8 mouse cellular contexts compared by ENCODE assay signal in the genomic region with DNA sequence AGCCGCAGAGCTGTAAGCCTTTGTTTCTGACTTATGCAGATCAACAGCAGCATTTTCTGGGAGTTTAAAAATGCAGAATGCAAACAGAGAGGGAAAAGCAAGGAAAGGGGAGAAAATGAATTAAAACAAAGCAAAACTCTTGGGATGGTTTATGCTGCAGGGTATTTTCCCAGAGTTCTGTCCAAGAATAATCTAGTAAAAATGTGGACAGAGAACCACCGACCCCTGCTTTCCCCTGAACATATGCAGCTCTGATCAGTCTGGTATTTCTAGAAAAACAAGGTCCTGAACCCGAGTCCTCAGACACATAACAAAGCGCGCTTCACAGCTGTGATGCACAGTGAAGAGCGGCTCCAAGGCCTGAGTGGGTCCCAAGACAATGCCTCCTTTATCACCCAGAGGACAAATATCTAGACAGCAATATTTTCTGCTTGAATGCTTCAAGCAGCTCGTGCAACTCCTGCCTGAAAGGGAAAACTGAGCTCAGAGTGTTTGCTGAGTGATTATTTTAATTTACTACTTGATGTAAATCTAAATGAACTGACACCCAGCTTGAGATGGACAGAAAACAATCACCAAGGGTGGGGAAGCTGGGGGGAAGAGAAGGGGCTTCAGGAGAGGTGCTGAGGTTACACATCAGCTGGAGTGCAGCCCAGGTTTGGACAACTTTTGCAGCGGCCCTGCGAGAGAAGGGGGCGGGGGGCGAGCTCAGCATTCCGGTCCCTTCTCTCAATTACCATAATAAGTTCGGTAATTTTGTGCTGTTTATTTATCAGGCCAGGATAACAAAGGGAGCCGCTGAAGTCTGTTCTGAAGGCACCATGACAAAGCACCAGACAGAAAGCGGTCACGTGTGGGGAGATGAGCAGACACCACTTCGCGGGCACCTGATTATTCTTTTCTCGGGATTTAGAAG.
DNase-seq lines count a peak whose midpoint lies in the region; ATAC-seq and TF ChIP-seq lines count a peak whose summit lies in the region.

No protein-coding gene starts in this region.

- no peaks in the 10 kb centered on the region for H3K9me3 ChIP-seq in heart, embryonic 16.5 days (replicated peaks; ENCODE audit: control insufficient read depth, low read length)
- H3K9me3 ChIP-seq in intestine, postnatal 0 days (ENCODE audit: control insufficient read depth): no peaks in the 10 kb centered on the region
- no peaks in the 10 kb centered on the region for H3K9me3 ChIP-seq in midbrain, embryonic 15.5 days

- 21% methylated on average over 19 of the region's 19 CpGs for WGBS in heart, embryonic 16.5 days
- 14% methylated on average over 19 of the region's 19 CpGs for WGBS in intestine, postnatal 0 days
- WGBS in midbrain, embryonic 15.5 days: 3% methylated on average over 19 of the region's 19 CpGs

- TF ChIP-seq CTCF in intestine, postnatal 0 days (IDR thresholded peaks at IDR 0.05; ENCODE audit: low read depth): no peak

- H3K4me3 ChIP-seq in heart, embryonic 16.5 days (ENCODE audit: low read length): peak overlapping the region; percentile 47
- H3K4me3 ChIP-seq in intestine, postnatal 0 days (ENCODE audit: low read depth, low read length): peak overlapping the region; percentile 17
- peak overlapping the region; percentile 27 for H3K4me3 ChIP-seq in midbrain, embryonic 15.5 days

- H3K27me3 ChIP-seq in heart, embryonic 16.5 days (ENCODE audit: control insufficient read depth, insufficient read depth, low read length): no peaks in the 10 kb centered on the region
- H3K27me3 ChIP-seq in intestine, postnatal 0 days (replicated peaks; ENCODE audit: control insufficient read depth, insufficient read depth, low read length): no peaks in the 10 kb centered on the region
- no peaks in the 10 kb centered on the region for H3K27me3 ChIP-seq in midbrain, embryonic 15.5 days (replicated peaks)

- H3K36me3 ChIP-seq in heart, embryonic 16.5 days (ENCODE audit: control insufficient read depth, insufficient read depth): no peaks in the 10 kb centered on the region
- no peaks in the 10 kb centered on the region for H3K36me3 ChIP-seq in intestine, postnatal 0 days (ENCODE audit: control insufficient read depth, insufficient read depth)
- no peaks in the 10 kb centered on the region for H3K36me3 ChIP-seq in midbrain, embryonic 15.5 days (replicated peaks)

- peak overlapping the region; percentile 30; the same call in 1 of the 2 replicates for H3K9ac ChIP-seq in heart, embryonic 16.5 days (ENCODE audit: low read length)
- no peak overlapping the region for H3K9ac ChIP-seq in intestine, postnatal 0 days (ENCODE audit: low read depth, low read length)
- 0 out of 2 replicates have a peak overlapping the region, but pooled peaks have one; percentile 11 for H3K9ac ChIP-seq in midbrain, embryonic 15.5 days

- H3K4me1 ChIP-seq in heart, embryonic 16.5 days (ENCODE audit: control insufficient read depth, insufficient read depth, low read length): 0 out of 2 replicates have a peak, but pooled peaks cover 2% of the 10 kb centered on the region
- no peaks in the 10 kb centered on the region for H3K4me1 ChIP-seq in intestine, postnatal 0 days (replicated peaks; ENCODE audit: control insufficient read depth, insufficient read depth, low read length)
- H3K4me1 ChIP-seq in midbrain, embryonic 15.5 days: peaks cover 22% of the 10 kb centered on the region

- no peak for ATAC-seq in heart, embryonic 16.5 days (replicated peaks; ENCODE audit: extremely low read depth, insufficient read depth, low FRiP score)
- no peak for ATAC-seq in intestine, postnatal 0 days
- peak; percentile 83 for ATAC-seq in midbrain, embryonic 15.5 days (replicated peaks)

- H3K27ac ChIP-seq in heart, embryonic 16.5 days (ENCODE audit: low read length): no peak overlapping the region
- no peak overlapping the region for H3K27ac ChIP-seq in intestine, postnatal 0 days (ENCODE audit: low read depth, low read length)
- H3K27ac ChIP-seq in midbrain, embryonic 15.5 days: peak overlapping the region; percentile 42

- H3K4me2 ChIP-seq in heart, embryonic 16.5 days (ENCODE audit: low read depth, low read length): peak overlapping the region; percentile 78
- peak overlapping the region; percentile 50 for H3K4me2 ChIP-seq in intestine, postnatal 0 days (replicated peaks; ENCODE audit: low read depth)
- H3K4me2 ChIP-seq in midbrain, embryonic 15.5 days: peak overlapping the region; percentile 52

- intact Hi-C loops in heart, postnatal 10 days (cut with DNase I): no loop called here

- DNase-seq in heart, postnatal 10 days: no peak
- peak; percentile 70 for DNase-seq in embryo, embryonic 9.5 days (ENCODE audit: extremely low spot score)
- no peak for DNase-seq in urinary bladder, adult 2 months (ENCODE audit: low spot score)
- DNase-seq in kidney, adult 8-10 months: no peak
- no peak for DNase-seq in cerebellum, adult 9-10 months
